Mouse (Mus musculus): Measurements from ENCODE around the gene Gprasp1. TPM values are rescaled to one million over a fixed set of nuclear protein-coding genes. Genes with fewer than 3 reads are reported as not detected.
"Not testable (repeated sequence)": the region's sequence is repeated elsewhere in the genome, so short reads cannot be mapped to it uniquely, and the experiment has no call there.

The Gprasp1 gene
- polyA plus RNA-seq, 1 experiment from 2014 or later, result 56.4 TPM

DNA sequence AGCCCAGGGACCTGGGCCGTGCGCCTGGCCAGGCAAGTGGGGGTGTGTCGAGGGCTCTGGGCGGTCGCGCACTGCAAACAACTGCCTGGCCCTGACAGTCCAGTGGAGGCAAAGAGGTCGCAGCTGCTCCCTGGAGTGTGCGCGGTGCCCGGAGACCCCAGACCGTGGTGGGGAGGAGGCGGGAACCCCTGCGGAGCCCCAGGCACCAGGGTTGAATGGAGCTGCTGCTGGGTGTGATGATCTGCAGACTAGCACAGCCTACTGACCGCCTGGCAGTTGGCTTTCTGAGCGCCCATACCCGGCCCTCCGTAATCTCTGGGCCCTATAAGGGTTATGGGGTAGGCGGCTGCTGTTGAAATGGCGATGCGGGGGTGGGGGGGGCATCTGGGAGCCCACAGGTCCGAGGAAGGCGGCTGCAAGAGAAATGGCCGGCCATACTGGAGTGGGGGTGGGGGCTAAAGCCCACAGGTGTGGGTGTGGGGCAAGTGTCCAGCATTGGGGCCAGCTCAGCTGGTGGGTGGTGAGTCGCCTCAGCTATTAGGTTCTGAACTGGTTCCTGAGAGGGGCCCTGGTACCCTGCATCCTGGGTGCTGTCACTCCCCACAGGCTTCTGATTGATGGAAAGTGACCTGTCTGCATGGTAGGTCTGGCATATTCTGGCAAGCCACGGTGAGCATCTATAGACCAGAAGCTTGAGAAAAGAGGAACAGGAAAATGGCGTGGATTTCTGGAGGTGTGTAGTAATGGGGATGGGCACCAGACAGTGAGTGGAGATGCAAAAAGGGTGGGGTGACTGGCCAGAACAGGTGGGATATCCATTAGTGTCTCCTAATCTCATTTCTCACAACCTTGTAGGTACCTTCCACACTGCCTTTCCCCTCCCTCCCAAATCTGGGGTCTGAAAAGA is 54.0 kb downstream of the Gprasp1 start:
- WGBS, result 24% methylated on average over 6 of the region's 26 CpGs
- H3K4me2 ChIP-seq (ENCODE audit: low read depth, low read length), result peak overlapping the region; percentile 56
- not testable (repeated sequence) for H3K27ac ChIP-seq (replicated peaks; ENCODE audit: low read depth, low read length); DNase-seq (ENCODE audit: low spot score); H3K9me3 ChIP-seq (ENCODE audit: control insufficient read depth, low read length); H3K4me1 ChIP-seq (ENCODE audit: control insufficient read depth, insufficient read depth, low read length); H3K27me3 ChIP-seq (replicated peaks; ENCODE audit: control insufficient read depth, insufficient read depth, low read length)
- peak overlapping the region; percentile 63 for H3K9ac ChIP-seq (ENCODE audit: low read depth, low read length)
- peak; percentile 44 for ATAC-seq (ENCODE audit: low read depth)
- H3K36me3 ChIP-seq (ENCODE audit: control insufficient read depth, insufficient read depth, low read length), result peaks cover 20% of the 10 kb centered on the region
- H3K4me3 ChIP-seq (ENCODE audit: low read depth, low read length), result peak overlapping the region; percentile 53

DNA sequence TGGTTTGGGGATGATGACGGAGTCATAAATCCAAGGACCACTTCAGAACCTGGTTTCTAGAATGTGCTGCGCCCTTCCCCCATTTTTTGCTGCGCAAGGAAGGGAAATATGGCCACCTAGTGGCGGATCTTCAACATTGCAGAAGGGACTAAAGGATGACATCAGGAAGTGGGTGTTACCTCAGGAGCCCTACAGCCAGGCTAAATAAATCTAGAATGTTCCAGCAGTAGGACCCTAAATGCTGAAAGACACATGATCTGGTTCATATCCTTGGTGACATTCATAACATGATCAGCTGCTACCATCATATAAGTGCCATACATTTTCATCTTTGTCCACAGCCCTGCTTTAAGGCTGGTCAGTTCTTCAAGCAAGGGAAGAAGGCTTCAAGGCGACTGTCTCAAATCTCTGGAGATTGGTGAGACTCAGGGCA is 54.7 kb downstream of the Gprasp1 start, which contains the start of gene Bhlhb9:
TSS of gene Bhlhb9 (plus strand) at position 383 of the 433 bp plus-strand sequence.
- not testable (repeated sequence) for H3K4me1 ChIP-seq (ENCODE audit: control insufficient read depth, insufficient read depth, low read length); H3K9me3 ChIP-seq (ENCODE audit: control insufficient read depth, low read length); H3K27me3 ChIP-seq (replicated peaks; ENCODE audit: control insufficient read depth, insufficient read depth, low read length); H3K27ac ChIP-seq (replicated peaks; ENCODE audit: low read depth, low read length)
- peak; percentile 17; the same call in 1 of the 2 replicates for ATAC-seq (ENCODE audit: low read depth)
- peak within 1 kb of the TSS; percentile 56 for H3K4me2 ChIP-seq (ENCODE audit: low read depth, low read length)
- H3K36me3 ChIP-seq (ENCODE audit: control insufficient read depth, insufficient read depth, low read length), result peaks cover 24% of the 10 kb centered on the region
- DNase-seq (ENCODE audit: low spot score), result peak; percentile 62
- H3K4me3 ChIP-seq (ENCODE audit: low read depth, low read length), result peak within 1 kb of the TSS; percentile 53
- WGBS, result 14% methylated on average over 3 of the region's 5 CpGs
- peak within 1 kb of the TSS; percentile 63 for H3K9ac ChIP-seq (ENCODE audit: low read depth, low read length)

DNA sequence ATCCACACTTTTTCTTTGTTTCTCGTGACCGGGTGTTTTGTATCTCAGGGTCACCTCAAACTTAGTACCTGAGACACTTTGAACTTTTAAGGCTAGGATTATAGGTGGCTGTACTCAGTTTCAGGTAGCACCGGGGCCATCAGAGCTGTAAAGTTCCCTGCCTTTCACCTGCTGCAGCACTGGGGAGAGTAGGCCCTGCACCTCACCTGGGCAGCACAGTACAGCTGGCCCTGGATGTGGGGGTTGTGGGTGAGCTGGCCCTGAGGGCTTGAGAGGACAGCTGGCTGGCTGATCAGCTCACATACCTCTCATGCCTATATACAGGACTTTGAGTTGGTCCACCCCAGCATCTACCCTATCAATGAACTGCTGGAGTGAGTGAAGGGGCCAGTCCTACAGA is 61.6 kb downstream of the Gprasp1 start:
- Histone ChIP-seq H3K4me1 (ENCODE audit: control insufficient read depth, insufficient read depth, low read length) (no peaks in the 10 kb centered on the region), H3K27ac (replicated peaks; ENCODE audit: low read depth, low read length) (no peak overlapping the region), H3K9me3 (ENCODE audit: control insufficient read depth, low read length) (no peaks in the 10 kb centered on the region), H3K36me3 (ENCODE audit: control insufficient read depth, insufficient read depth, low read length) (peaks cover 24% of the 10 kb centered on the region), H3K27me3 (replicated peaks; ENCODE audit: control insufficient read depth, insufficient read depth, low read length) (no peaks in the 10 kb centered on the region), H3K4me2 (ENCODE audit: low read depth, low read length) (no peak overlapping the region), H3K9ac (ENCODE audit: low read depth, low read length) (no peak overlapping the region), H3K4me3 (ENCODE audit: low read depth, low read length) (no peak overlapping the region)
- no peak for ATAC-seq (ENCODE audit: low read depth)
- 83% methylated on average over 3 of the region's 3 CpGs for WGBS
- DNase-seq (ENCODE audit: low spot score), result no peak

DNA sequence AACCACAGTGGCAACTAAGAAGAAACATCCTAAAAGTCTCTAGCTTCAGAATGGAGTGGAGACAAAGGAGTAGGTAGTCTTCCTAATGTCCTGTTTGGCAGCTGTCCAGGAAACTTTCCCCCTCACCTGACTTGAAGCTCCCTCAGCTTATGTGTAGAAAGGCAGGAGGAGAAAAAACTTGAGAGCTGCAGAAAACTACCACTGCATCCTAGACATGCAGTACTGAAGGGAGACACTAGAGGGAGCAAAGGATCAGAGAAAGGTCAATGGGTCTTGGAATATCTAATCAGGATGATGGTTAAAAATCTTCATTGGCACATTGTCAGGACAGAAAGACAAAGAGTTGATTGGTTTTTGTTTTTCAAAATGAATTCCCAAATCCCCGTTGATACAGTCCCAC is 63.2 kb downstream of the Gprasp1 start:
- H3K36me3 ChIP-seq (ENCODE audit: control insufficient read depth, insufficient read depth, low read length), result 0 out of 2 replicates have a peak, but pooled peaks cover 8% of the 10 kb centered on the region
- no peak overlapping the region for H3K27ac ChIP-seq (replicated peaks; ENCODE audit: low read depth, low read length)
- no peaks in the 10 kb centered on the region for H3K9me3 ChIP-seq (ENCODE audit: control insufficient read depth, low read length)
- H3K4me2 ChIP-seq (ENCODE audit: low read depth, low read length), result no peak overlapping the region
- 14% methylated on average over 1 of the region's 1 CpGs for WGBS
- no peaks in the 10 kb centered on the region for H3K27me3 ChIP-seq (replicated peaks; ENCODE audit: control insufficient read depth, insufficient read depth, low read length)
- ATAC-seq (ENCODE audit: low read depth) (no peak), DNase-seq (ENCODE audit: low spot score) (no peak)
- H3K4me1 ChIP-seq (ENCODE audit: control insufficient read depth, insufficient read depth, low read length), result no peaks in the 10 kb centered on the region
- H3K4me3 ChIP-seq (ENCODE audit: low read depth, low read length), result no peak overlapping the region
- H3K9ac ChIP-seq (ENCODE audit: low read depth, low read length), result no peak overlapping the region

DNA sequence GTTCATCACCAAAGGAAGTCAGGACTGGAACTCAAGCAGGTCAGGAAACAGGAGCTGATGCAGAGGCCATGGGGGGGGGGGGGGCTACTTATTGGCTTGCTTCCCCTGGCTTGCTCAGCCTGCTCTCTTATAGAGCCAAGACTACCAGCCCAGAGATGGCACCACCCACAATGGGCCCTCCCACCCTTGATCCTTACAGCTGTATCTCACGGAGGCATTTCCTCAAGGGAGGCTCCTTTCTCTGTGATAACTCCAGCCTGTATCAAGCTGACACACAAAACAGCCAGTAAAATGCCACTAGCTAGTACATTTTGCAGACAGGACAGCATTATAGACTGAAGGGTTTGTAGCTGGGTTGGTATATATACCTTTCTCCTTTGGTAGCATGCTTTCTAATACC is 93.4 kb downstream of the Gprasp1 start:
- not testable (repeated sequence) for H3K36me3 ChIP-seq (ENCODE audit: control insufficient read depth, insufficient read depth, low read length); H3K27me3 ChIP-seq (replicated peaks; ENCODE audit: control insufficient read depth, insufficient read depth, low read length); H3K4me3 ChIP-seq (ENCODE audit: low read depth, low read length); H3K4me1 ChIP-seq (ENCODE audit: control insufficient read depth, insufficient read depth, low read length); ATAC-seq (ENCODE audit: low read depth); H3K27ac ChIP-seq (replicated peaks; ENCODE audit: low read depth, low read length); H3K9ac ChIP-seq (ENCODE audit: low read depth, low read length); H3K9me3 ChIP-seq (ENCODE audit: control insufficient read depth, low read length); H3K4me2 ChIP-seq (ENCODE audit: low read depth, low read length); DNase-seq (ENCODE audit: low spot score)
- WGBS, result 46% methylated on average over 1 of the region's 1 CpGs

- H3K9me3 ChIP-seq (ENCODE audit: control insufficient read depth, low read length), result no peaks in the 10 kb centered on the region
- H3K27me3 ChIP-seq (replicated peaks; ENCODE audit: control insufficient read depth, insufficient read depth, low read length), result no peaks in the 10 kb centered on the region
- H3K4me1 ChIP-seq (ENCODE audit: control insufficient read depth, insufficient read depth, low read length), result no peaks in the 10 kb centered on the region
- ATAC-seq (ENCODE audit: low read depth), result no peak
- no peak overlapping the region for H3K27ac ChIP-seq (replicated peaks; ENCODE audit: low read depth, low read length)
- WGBS, result 73% methylated on average over 2 of the region's 2 CpGs
- DNase-seq (ENCODE audit: low spot score), result peak; percentile 1
- no peak overlapping the region for H3K4me2 ChIP-seq (ENCODE audit: low read depth, low read length)
- no peaks in the 10 kb centered on the region; the same call in 1 of the 2 replicates for H3K36me3 ChIP-seq (ENCODE audit: control insufficient read depth, insufficient read depth, low read length)
- H3K4me3 ChIP-seq (ENCODE audit: low read depth, low read length), result no peak overlapping the region
- no peak overlapping the region for H3K9ac ChIP-seq (ENCODE audit: low read depth, low read length)
Measured at GRCm38 (mm10) chrX:135837896-135838295, 95.4 kb downstream of the Gprasp1 start.

- Histone ChIP-seq H3K4me3 (ENCODE audit: low read depth, low read length) (peak within 1 kb of the TSS; percentile 46), H3K9ac (ENCODE audit: low read depth, low read length) (peak within 1 kb of the TSS; percentile 54), H3K4me2 (ENCODE audit: low read depth, low read length) (peak within 1 kb of the TSS; percentile 69)
- ATAC-seq (ENCODE audit: low read depth) (peak; percentile 96), DNase-seq (ENCODE audit: low spot score) (peak; percentile 74)
- not testable (repeated sequence) for H3K4me1 ChIP-seq (ENCODE audit: control insufficient read depth, insufficient read depth, low read length); H3K9me3 ChIP-seq (ENCODE audit: control insufficient read depth, low read length); H3K36me3 ChIP-seq (ENCODE audit: control insufficient read depth, insufficient read depth, low read length); H3K27ac ChIP-seq (replicated peaks; ENCODE audit: low read depth, low read length); H3K27me3 ChIP-seq (replicated peaks; ENCODE audit: control insufficient read depth, insufficient read depth, low read length)
- 20% methylated on average over 10 of the region's 32 CpGs for WGBS
Measured at GRCm38 (mm10) chrX:135838521-135839360, 96.2 kb downstream of the Gprasp1 start, which contains the start of gene Gprasp2. TSS of gene Gprasp2 (plus strand) at chrX:135839034.
